8 mouse cellular contexts compared by ENCODE assay signal in genomic region chr9:106430015-106430264, GRCm38 (mm10). TPM values are rescaled to one million over a fixed set of nuclear protein-coding genes. Genes with fewer than 3 reads are reported as not detected.
A peak's percentile ranks its signal among the peaks of the same experiment; 100 is the strongest.
DNase-seq lines count a peak whose midpoint lies in the region; ATAC-seq and TF ChIP-seq lines count a peak whose summit lies in the region.

No protein-coding gene starts in this region.

- under 1% methylated on average over 4 of the region's 4 CpGs for WGBS in kidney, adult 2 months
- WGBS in hindbrain, embryonic 13.5 days: 0% methylated on average over 4 of the region's 4 CpGs
- WGBS in midbrain, embryonic 14.5 days: under 1% methylated on average over 4 of the region's 4 CpGs

- 0 out of 2 replicates have a peak, but pooled peaks cover 4% of the 10 kb centered on the region for H3K4me1 ChIP-seq in kidney, adult 2 months (ENCODE audit: control insufficient read depth, insufficient read depth, low read length)
- 0 out of 2 replicates have a peak, but pooled peaks cover 2% of the 10 kb centered on the region for H3K4me1 ChIP-seq in bone marrow macrophage, adult 2 months (ENCODE audit: control insufficient read depth, insufficient read depth, low read length)
- H3K4me1 ChIP-seq in hindbrain, embryonic 13.5 days (replicated peaks): peaks cover 17% of the 10 kb centered on the region
- H3K4me1 ChIP-seq in midbrain, embryonic 14.5 days (ENCODE audit: control insufficient read depth, insufficient read depth, low read length): peaks cover 6% of the 10 kb centered on the region

- H3K4me2 ChIP-seq in hindbrain, embryonic 13.5 days: peak overlapping the region; percentile 93
- peak overlapping the region; percentile 94 for H3K4me2 ChIP-seq in midbrain, embryonic 14.5 days (ENCODE audit: low read length)

- DNase-seq in kidney, adult 2 months: no peak
- no peak for DNase-seq in kidney, postnatal 36 days
- no peak for DNase-seq in midbrain, embryonic 14.5 days
- no peak for DNase-seq in Muller cell, postnatal 12 days (ENCODE audit: inconsistent ontology term)
- no peak for DNase-seq in ovary, adult 18-20 months (ENCODE audit: low spot score)
- no peak for DNase-seq in thymus, postnatal 14 days

- no peak for TF ChIP-seq CTCF in kidney, adult 2 months (conservative IDR thresholded peaks at IDR 0.05; ENCODE audit: insufficient read depth, insufficient read length, low read depth, low read length)
- TF ChIP-seq CTCF in bone marrow macrophage, adult 2 months (IDR thresholded peaks at IDR 0.05; ENCODE audit: low read depth, low read length): no peak

- no peaks in the 10 kb centered on the region for H3K9me3 ChIP-seq in hindbrain, embryonic 13.5 days
- no peaks in the 10 kb centered on the region for H3K9me3 ChIP-seq in midbrain, embryonic 14.5 days (ENCODE audit: control insufficient read depth, low read length)

- no peaks in the 10 kb centered on the region for H3K27me3 ChIP-seq in kidney, adult 2 months (replicated peaks; ENCODE audit: control insufficient read depth, insufficient read depth, low read length)
- no peaks in the 10 kb centered on the region for H3K27me3 ChIP-seq in hindbrain, embryonic 13.5 days
- H3K27me3 ChIP-seq in midbrain, embryonic 14.5 days (ENCODE audit: control insufficient read depth, insufficient read depth, low read length): no peaks in the 10 kb centered on the region

- H3K27ac ChIP-seq in kidney, adult 2 months (ENCODE audit: insufficient read depth, low read depth, low read length): peak overlapping the region; percentile 85
- peak overlapping the region; percentile 84 for H3K27ac ChIP-seq in bone marrow macrophage, adult 2 months (ENCODE audit: insufficient read depth, low read depth, low read length)
- H3K27ac ChIP-seq in hindbrain, embryonic 13.5 days: peak overlapping the region; percentile 96
- peak overlapping the region; percentile 93 for H3K27ac ChIP-seq in midbrain, embryonic 14.5 days (replicated peaks; ENCODE audit: low read depth, low read length)

- TF ChIP-seq POLR2A in kidney, adult 2 months (IDR thresholded peaks at IDR 0.05; ENCODE audit: low read depth, low read length): no peak
- no peak for TF ChIP-seq POLR2A in bone marrow macrophage, adult 2 months (IDR thresholded peaks at IDR 0.05; ENCODE audit: borderline replicate concordance, low read depth, low read length)

- peak overlapping the region; percentile 99 for H3K9ac ChIP-seq in hindbrain, embryonic 13.5 days
- peak overlapping the region; percentile 88 for H3K9ac ChIP-seq in midbrain, embryonic 14.5 days (replicated peaks; ENCODE audit: low read length)

- H3K4me3 ChIP-seq in kidney, adult 2 months (ENCODE audit: insufficient read depth, low read depth, low read length): peak overlapping the region; percentile 80
- peak overlapping the region; percentile 100 for H3K4me3 ChIP-seq in bone marrow macrophage, adult 2 months (ENCODE audit: insufficient read depth, low read length)
- peak overlapping the region; percentile 87 for H3K4me3 ChIP-seq in hindbrain, embryonic 13.5 days
- H3K4me3 ChIP-seq in midbrain, embryonic 14.5 days (replicated peaks; ENCODE audit: low read depth, low read length): peak overlapping the region; percentile 68

- ATAC-seq in hindbrain, embryonic 13.5 days (ENCODE audit: low FRiP score): no peak
- no peak; the same call in 1 of the 2 replicates for ATAC-seq in midbrain, embryonic 14.5 days (ENCODE audit: low FRiP score, low TSS enrichment)

- peaks cover 1% of the 10 kb centered on the region; the same call in 1 of the 2 replicates for H3K36me3 ChIP-seq in kidney, adult 2 months (ENCODE audit: control insufficient read depth, insufficient read depth, low read length)
- H3K36me3 ChIP-seq in hindbrain, embryonic 13.5 days: peaks cover 35% of the 10 kb centered on the region
- peaks cover 35% of the 10 kb centered on the region for H3K36me3 ChIP-seq in midbrain, embryonic 14.5 days (ENCODE audit: control insufficient read depth, insufficient read depth, low read length)

RNA-seq across cellular contexts. Expression of gene Rpl29, which starts 0.7 kb away (rescaled TPM):
- 452 and 521 TPM in 2 replicates for polyA plus RNA-seq in kidney, adult 2 months (2012; rRNA removed)
- polyA plus RNA-seq in bone marrow macrophage, adult 2 months (2012; ENCODE audit: insufficient read depth, insufficient read length, missing spikeins): 299 and 319 TPM in 2 replicates
- 704 TPM in 2 replicates for polyA plus RNA-seq in hindbrain, embryonic 13.5 days (2015; fragmentation: Nextera tagmentation; extraction: Ambion mirVana)
- polyA plus RNA-seq in midbrain, embryonic 14.5 days (2014; fragmentation: Nextera tagmentation; extraction: Ambion mirVana): 708 and 777 TPM in 2 replicates

RNA-seq across cellular contexts. Expression of gene Acy1, which starts 8.2 kb away (rescaled TPM):
- polyA plus RNA-seq in kidney, adult 2 months (2012; rRNA removed): 141 and 154 TPM in 2 replicates
- 1.3 and 1.6 TPM in 2 replicates for polyA plus RNA-seq in bone marrow macrophage, adult 2 months (2012; ENCODE audit: insufficient read depth, insufficient read length, missing spikeins)
- polyA plus RNA-seq in hindbrain, embryonic 13.5 days (2015; fragmentation: Nextera tagmentation; extraction: Ambion mirVana): 25.1 and 28.6 TPM in 2 replicates
- 19.1 and 21.6 TPM in 2 replicates for polyA plus RNA-seq in midbrain, embryonic 14.5 days (2014; fragmentation: Nextera tagmentation; extraction: Ambion mirVana)

RNA-seq across cellular contexts. Expression of gene Abhd14b, which starts 17.3 kb away (rescaled TPM):
- 470 and 526 TPM in 2 replicates for polyA plus RNA-seq in kidney, adult 2 months (2012; rRNA removed)
- 27.6 and 32.0 TPM in 2 replicates for polyA plus RNA-seq in bone marrow macrophage, adult 2 months (2012; ENCODE audit: insufficient read depth, insufficient read length, missing spikeins)
- polyA plus RNA-seq in hindbrain, embryonic 13.5 days (2015; fragmentation: Nextera tagmentation; extraction: Ambion mirVana): 6.9 and 7.3 TPM in 2 replicates
- polyA plus RNA-seq in midbrain, embryonic 14.5 days (2014; fragmentation: Nextera tagmentation; extraction: Ambion mirVana): 6.0 and 6.8 TPM in 2 replicates

RNA-seq across cellular contexts. Expression of gene Abhd14a, which starts 17.5 kb away (rescaled TPM):
- polyA plus RNA-seq in kidney, adult 2 months (2012; rRNA removed): 137 and 146 TPM in 2 replicates
- 5.4 and 8.3 TPM in 2 replicates for polyA plus RNA-seq in bone marrow macrophage, adult 2 months (2012; ENCODE audit: insufficient read depth, insufficient read length, missing spikeins)
- polyA plus RNA-seq in hindbrain, embryonic 13.5 days (2015; fragmentation: Nextera tagmentation; extraction: Ambion mirVana): 51.7 and 52.7 TPM in 2 replicates
- 51.2 and 68.8 TPM in 2 replicates for polyA plus RNA-seq in midbrain, embryonic 14.5 days (2014; fragmentation: Nextera tagmentation; extraction: Ambion mirVana)

RNA-seq across cellular contexts. Expression of gene Pcbp4, which starts 23.2 kb away (rescaled TPM):
- polyA plus RNA-seq in kidney, adult 2 months (2012; rRNA removed): 90.3 and 115 TPM in 2 replicates
- 17.8 and 19.5 TPM in 2 replicates for polyA plus RNA-seq in bone marrow macrophage, adult 2 months (2012; ENCODE audit: insufficient read depth, insufficient read length, missing spikeins)
- 248 and 259 TPM in 2 replicates for polyA plus RNA-seq in hindbrain, embryonic 13.5 days (2015; fragmentation: Nextera tagmentation; extraction: Ambion mirVana)
- 219 and 247 TPM in 2 replicates for polyA plus RNA-seq in midbrain, embryonic 14.5 days (2014; fragmentation: Nextera tagmentation; extraction: Ambion mirVana)

Comparison
In these comparisons a context has a peak if more than half of its experiments do, and no peak if none do; other contexts are left out.
1. RNA of gene Abhd14b, which starts 17.3 kb away (polyA plus RNA-seq): 470 to 526 TPM in kidney, adult 2 months; 27.6 to 32.0 TPM in bone marrow macrophage, adult 2 months, 6.9 to 7.3 TPM in hindbrain, embryonic 13.5 days and 6.0 to 6.8 TPM in midbrain, embryonic 14.5 days; every median in the first group is over 10 times any median in the second.
2. Peak in every context shown above with its lines, with median percentiles within 50 percentile points of each other: H3K27ac ChIP-seq and H3K4me3 ChIP-seq.